Mouse (Mus musculus) cerebellum, adult 2 months (tissue): ENCODE results near the gene Usp20. TPM values are rescaled to one million over a fixed set of nuclear protein-coding genes. Genes with fewer than 3 reads are reported as not detected.
A peak's percentile ranks its signal among the peaks of the same experiment; 100 is the strongest.
"Not testable (repeated sequence)": the region's sequence is repeated elsewhere in the genome, so short reads cannot be mapped to it uniquely, and the experiment has no call there.

Source experiments
- DNase-seq, 2 experiments: peaks; one replicate each; pipeline ENCODE4 v3.0.0; 2021
- H3K27ac ChIP-seq: fragments of 200-500 bp; 2 replicates; pipeline ENCODE4 v1.5.1; 2012; ENCODE audit warnings: low read length, control low read depth, inconsistent platforms; ENCODE audit not compliant: insufficient read depth
- H3K27me3 ChIP-seq: fragments of 200-500 bp; 2 replicates; pipeline ENCODE4 v1.6.1; 2012; ENCODE audit warnings: inconsistent platforms, mild to moderate bottlenecking, low read length, moderate library complexity; ENCODE audit not compliant: control insufficient read depth, insufficient read depth
- H3K4me1 ChIP-seq: fragments of 200-500 bp; 2 replicates; pipeline ENCODE4 v1.6.1; 2011; ENCODE audit warnings: low read length; ENCODE audit not compliant: control insufficient read depth, insufficient read depth
- H3K4me3 ChIP-seq: fragments of 200-500 bp; replicated peaks from 2 replicates; pipeline ENCODE3; 2011; ENCODE audit warnings: mild to moderate bottlenecking, low read depth, low read length, control low read depth; ENCODE audit not compliant: insufficient read depth
- CTCF ChIP-seq: fragments of 200-500 bp; IDR thresholded peaks from 2 replicates; pipeline ENCODE4 v1.5.1; 2011; ENCODE audit warnings: low read depth, mild to moderate bottlenecking, control low read depth, low read length, moderate library complexity, borderline replicate concordance; ENCODE audit not compliant: insufficient read depth
- POLR2A ChIP-seq: fragments of 200-500 bp; IDR thresholded peaks from 2 replicates; pipeline ENCODE4 v1.6.1; 2011; ENCODE audit warnings: low read length, control low read depth, borderline replicate concordance; ENCODE audit not compliant: insufficient read depth
- WGBS: fragments of 180-500 bp; shearing (Covaris S2); methylation state at CpG from one replicate; pipeline ENCODE4 v1.1.7; 2018; 5-methylcytosine and 5-hydroxymethylcytosine counted together
- polyA plus RNA-seq: library from polyadenylated mRNA; depleted of rRNA; stranded (reverse); fragments of >200 nt; gene quantifications from 2 replicates; pipeline ENCODE4 v1.2.3, GENCODE M21; 2012; rRNA removed

The Usp20 gene
- polyA plus RNA-seq: 59.2 and 68.6 TPM in 2 replicates

DNA sequence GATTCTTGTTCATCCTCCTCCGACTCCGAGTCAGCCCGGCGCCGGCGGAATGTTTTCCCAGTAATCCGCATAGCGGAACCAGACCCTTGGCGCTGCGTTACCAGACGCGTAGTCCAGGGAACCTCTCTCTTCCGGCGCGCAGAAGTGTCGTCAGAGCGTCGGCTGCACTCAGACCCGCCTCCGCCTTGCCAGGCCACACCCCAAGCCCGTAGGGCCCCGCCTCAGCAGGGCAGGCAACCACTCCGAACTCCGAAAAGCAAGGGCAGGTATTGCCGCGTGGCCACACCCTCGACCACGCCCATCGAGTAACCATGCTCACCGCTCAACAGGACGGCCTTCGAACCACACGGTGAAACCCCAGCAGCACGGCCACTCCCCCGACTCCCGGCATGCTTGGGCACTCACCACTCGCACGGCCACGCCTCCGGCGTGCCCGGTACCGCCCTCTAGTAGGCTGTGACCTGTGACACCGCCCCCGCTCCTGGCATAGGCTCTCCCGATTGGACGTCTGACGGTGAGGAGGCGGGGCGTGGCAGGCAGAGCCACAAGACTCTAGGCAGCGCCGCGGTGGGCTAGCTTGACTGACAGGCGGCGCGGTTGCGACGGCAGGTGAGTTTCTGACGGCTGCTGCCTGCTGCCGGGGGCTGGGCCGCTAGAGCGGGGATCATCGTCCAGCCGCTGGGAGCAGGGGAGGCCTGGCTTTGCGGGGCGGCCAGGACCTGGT lies at the start of gene Usp20, which contains the start of gene BC005624:
TSS of gene Usp20 (plus strand) at position 490 of the 724 bp plus-strand sequence.
TSS of gene BC005624 (minus strand) at position 412 of the 724 bp plus-strand sequence.
- WGBS: under 1% methylated on average over 66 of the region's 66 CpGs
- Histone ChIP-seq H3K27ac (no peak within 1 kb of the TSS), H3K4me3 (peak within 1 kb of the TSS; percentile 57)

DNA sequence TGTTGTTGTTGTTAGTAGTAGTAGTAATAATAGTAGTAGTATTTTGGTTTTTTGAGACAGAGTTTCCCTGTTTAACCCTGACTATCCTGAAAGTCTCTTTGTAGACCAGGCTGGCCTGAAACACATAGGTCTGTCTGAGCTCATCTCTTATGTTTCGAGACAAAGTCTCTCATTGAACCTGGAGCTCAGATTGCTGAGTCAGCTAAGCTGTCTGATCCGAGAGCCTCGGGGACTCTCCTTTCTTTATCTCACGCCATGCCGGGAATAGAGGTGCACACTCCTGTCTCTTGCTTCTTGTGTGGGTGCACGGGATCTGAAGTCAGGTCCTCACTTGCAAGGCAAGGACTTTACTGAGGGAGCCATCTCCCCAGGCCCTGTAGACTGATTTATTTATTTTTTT lies 49.0 kb upstream of the Usp20 start:
- TF ChIP-seq CTCF (no peak), POLR2A (no peak)
- Histone ChIP-seq H3K4me3 (no peak overlapping the region), H3K27ac (no peak overlapping the region), H3K27me3 (no peaks in the 10 kb centered on the region), H3K4me1 (peaks cover 4% of the 10 kb centered on the region; the same call in 1 of the 2 replicates)
- WGBS: 80% methylated on average over 6 of the region's 6 CpGs
- DNase-seq: no peak

More for the DNA sequence above, at the start of gene Usp20, which contains the start of gene BC005624:
- Histone ChIP-seq H3K4me1 (no peaks in the 10 kb centered on the region), H3K27me3 (no peaks in the 10 kb centered on the region)
- peak; percentile 99 to 100 for DNase-seq
- peak; percentile 72 for TF ChIP-seq POLR2A
- no peak for TF ChIP-seq CTCF

DNA sequence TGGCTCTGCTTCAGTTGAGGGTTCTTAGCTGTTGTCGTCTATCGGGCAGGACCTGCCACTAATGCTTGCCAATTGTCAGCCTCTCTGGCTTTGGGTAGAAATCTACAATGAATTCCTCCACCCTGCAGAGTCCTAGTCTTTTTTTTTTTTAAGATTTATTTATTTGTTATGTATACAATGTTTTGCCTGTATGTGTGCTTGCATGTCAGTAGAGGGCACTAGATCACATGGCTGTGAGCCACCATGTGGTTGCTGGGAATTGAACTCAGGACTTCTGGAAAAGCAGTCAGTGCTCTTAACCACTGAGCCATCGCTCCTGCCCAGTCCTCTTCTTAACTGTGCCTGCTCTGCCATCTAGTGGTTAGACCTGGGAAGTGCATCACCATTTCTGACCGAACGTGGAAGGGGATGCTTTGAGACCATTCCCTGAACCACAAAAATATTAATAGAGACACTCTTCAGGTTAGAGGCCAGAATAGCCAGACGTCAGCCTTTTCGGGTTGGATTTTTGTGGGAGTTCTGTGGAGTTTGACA lies 48.1 kb upstream of the Usp20 start:
- H3K4me1 ChIP-seq: peaks cover 4% of the 10 kb centered on the region; the same call in 1 of the 2 replicates
- H3K27ac ChIP-seq: no peak overlapping the region
- peak; percentile 91 for TF ChIP-seq CTCF
- no peak for TF ChIP-seq POLR2A
- no peak overlapping the region for H3K4me3 ChIP-seq
- DNase-seq: peak; percentile 68 to 81
- 19% methylated on average over 7 of the region's 7 CpGs for WGBS
- H3K27me3 ChIP-seq: no peaks in the 10 kb centered on the region

DNA sequence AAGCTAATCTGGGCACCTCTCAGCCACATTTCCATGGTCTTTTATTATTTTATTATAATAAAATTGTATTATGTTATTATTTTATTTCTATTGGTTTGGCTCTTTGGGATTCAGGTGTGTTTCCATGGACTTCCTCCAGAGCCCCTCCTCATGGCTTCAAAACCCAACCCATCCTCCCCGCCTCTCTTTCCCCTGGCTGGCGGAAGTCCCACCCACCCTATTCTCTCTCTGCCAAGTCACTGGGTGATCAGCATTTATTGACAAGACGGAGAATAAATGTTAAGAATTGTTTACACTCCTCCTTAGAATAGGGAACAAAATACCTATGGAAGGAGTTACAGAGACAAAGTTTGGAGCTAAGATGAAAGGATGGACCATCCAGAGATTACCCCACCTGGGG lies 45.3 kb upstream of the Usp20 start:
- no peaks in the 10 kb centered on the region for H3K4me1 ChIP-seq
- WGBS: 64% methylated on average over 3 of the region's 3 CpGs
- H3K27ac ChIP-seq: no peak overlapping the region
- H3K27me3 ChIP-seq: no peaks in the 10 kb centered on the region
- no peak for DNase-seq
- TF ChIP-seq POLR2A: no peak
- no peak for TF ChIP-seq CTCF
- no peak overlapping the region for H3K4me3 ChIP-seq

DNA sequence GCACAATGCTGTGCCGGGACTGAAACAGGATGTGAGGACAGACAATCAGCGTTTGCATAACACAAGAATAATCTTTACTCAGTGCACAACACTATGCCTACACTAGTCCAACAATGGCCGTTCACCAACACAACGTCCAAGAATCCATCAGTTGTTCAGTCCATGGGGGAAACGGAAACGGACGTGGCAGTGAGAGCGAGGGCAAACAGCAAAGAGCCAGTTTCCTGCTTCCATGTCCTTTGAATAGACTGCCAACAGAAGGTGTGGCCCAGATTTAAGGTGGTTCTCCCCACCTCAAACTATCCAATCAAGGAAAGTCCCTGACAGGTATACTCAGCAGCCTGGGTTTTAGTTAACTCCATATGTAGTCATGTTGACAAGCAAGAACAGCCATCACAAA lies 44.3 kb upstream of the Usp20 start:
- DNase-seq: no peak
- no peak overlapping the region for H3K27ac ChIP-seq
- no peaks in the 10 kb centered on the region for H3K27me3 ChIP-seq
- H3K4me3 ChIP-seq: no peak overlapping the region
- TF ChIP-seq POLR2A (no peak), CTCF (no peak)
- 81% methylated on average over 8 of the region's 8 CpGs for WGBS
- no peaks in the 10 kb centered on the region for H3K4me1 ChIP-seq

DNA sequence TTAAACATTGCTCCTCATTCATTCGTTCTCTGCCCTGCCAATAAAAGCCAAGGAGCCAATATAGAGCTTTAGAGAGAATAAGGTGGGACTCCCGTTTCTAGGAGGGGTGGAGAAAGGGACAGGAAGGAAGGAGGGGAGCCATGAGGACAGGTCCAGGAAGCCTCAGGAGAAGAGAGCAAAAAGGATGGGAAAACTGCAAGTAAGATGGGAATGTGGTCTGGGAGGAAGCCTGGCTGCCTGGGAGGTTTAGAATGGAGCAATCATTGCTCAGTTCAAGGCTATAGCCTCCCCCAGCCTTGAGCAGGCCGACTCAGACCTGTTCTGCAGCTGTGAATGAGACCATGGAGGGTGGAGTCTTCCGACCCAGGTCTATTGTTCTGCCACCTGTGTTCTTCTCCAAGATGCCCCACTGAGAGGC lies 43.5 kb upstream of the Usp20 start:
- Histone ChIP-seq H3K4me3 (no peak overlapping the region), H3K27me3 (no peaks in the 10 kb centered on the region), H3K27ac (no peak overlapping the region), H3K4me1 (no peaks in the 10 kb centered on the region)
- 63% methylated on average over 4 of the region's 4 CpGs for WGBS
- TF ChIP-seq CTCF: no peak
- no peak for TF ChIP-seq POLR2A
- DNase-seq: no peak

DNA sequence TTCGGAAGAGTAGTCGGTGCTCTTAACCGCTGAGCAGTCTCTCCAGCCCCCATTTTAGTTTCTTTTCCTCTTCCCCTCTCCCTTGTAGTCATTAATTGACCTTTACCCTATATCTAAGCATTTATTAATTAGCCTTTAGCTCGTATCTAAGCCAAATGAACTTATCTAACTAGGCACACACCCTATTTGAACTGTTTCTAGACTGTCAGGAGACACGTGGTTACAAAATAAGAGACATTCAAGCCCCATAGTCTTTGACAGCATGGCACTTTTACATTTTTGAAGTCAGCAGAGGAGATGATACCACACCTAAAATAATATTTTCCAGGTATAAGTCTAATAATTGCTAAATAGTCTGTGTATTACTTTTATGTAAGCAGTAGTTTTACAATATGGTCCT lies 40.5 kb upstream of the Usp20 start:
- Histone ChIP-seq H3K27ac (no peak overlapping the region), H3K4me1 (no peaks in the 10 kb centered on the region), H3K27me3 (no peaks in the 10 kb centered on the region), H3K4me3 (no peak overlapping the region)
- DNase-seq: no peak
- 94% methylated on average over 5 of the region's 5 CpGs for WGBS
- TF ChIP-seq CTCF (no peak), POLR2A (no peak)

DNA sequence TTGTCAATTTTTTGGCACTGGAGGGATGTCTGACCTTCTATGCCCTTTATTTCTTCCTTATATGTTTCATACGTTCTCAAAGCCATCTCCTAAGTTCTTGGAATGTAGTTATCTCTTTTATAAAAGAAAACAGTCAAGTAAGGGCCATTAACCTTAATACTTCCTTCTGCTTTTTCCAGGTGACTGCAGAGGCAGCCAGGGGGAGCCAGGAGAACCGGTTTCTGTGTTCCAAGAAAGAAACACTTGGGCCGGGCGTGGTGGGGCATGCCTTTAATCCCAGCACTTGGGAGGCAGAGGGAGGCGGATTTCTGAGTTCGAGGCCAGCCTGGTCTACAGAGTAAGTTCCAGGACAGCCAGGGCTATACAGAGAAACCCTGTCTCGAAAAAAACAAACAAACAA lies 40.0 kb upstream of the Usp20 start:
- H3K4me3 ChIP-seq: not testable (repeated sequence)

DNA sequence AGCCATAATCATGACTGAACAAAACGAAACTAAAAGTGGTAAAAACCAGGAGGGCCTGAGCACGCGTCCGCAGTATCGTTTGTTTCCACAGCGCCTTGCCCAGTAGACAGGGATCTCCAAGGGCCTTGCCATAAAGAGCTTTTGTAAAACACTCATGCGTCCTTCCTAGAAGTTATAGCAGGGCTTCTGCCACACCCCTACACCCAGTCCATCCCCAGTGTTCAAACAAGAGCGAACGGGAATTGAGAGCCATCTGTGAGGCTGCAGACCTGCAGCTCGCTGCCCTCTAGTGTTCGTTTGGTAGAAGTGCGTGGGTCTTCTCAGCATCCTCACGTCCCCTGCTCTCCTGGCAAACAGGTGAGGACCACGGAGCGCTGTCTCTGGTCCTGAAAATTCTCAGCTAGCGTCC lies 39.5 kb upstream of the Usp20 start:
- Histone ChIP-seq H3K27ac (no peak overlapping the region), H3K4me1 (no peaks in the 10 kb centered on the region), H3K27me3 (no peaks in the 10 kb centered on the region), H3K4me3 (peak overlapping the region; percentile 70)
- peak; percentile 60 to 64 for DNase-seq
- 20% methylated on average over 16 of the region's 16 CpGs for WGBS
- TF ChIP-seq POLR2A: no peak
- peak; percentile 94 for TF ChIP-seq CTCF

More for the DNA sequence above, 40.0 kb upstream of the Usp20 start:
- WGBS: 53% methylated on average over 7 of the region's 7 CpGs
- H3K4me1 ChIP-seq, H3K27ac ChIP-seq, DNase-seq, H3K27me3 ChIP-seq: not testable (repeated sequence)
